Mouse (Mus musculus): ENCODE data around the gene Orc6. TPM values are rescaled to one million over a fixed set of nuclear protein-coding genes. Genes with fewer than 3 reads are reported as not detected.

Gene Orc6
- total RNA-seq, 2 experiments from 2014 or later, result 27.1 to 31.9 TPM

Other genes with a start within 250 kb of the Orc6 start
- gene Fbxw9, start 239.6 kb upstream of the Orc6 start, total RNA-seq (2021), result 10 to 100 TPM; 23.9 to 24.0 TPM
- 1 to 10 TPM in 1 of 2 experiments, not detected in 1; 1.4 TPM for gene Gm5741, start 231.7 kb upstream of the Orc6 start, total RNA-seq (2021)
- 10 to 100 TPM; 54.3 to 64.3 TPM for gene Dhps, start 227.9 kb upstream of the Orc6 start, total RNA-seq (2021)
- 10 to 100 TPM; 49.8 to 54.5 TPM for gene Wdr83os, start 218.9 kb upstream of the Orc6 start, total RNA-seq (2021)
- 10 to 100 TPM; 24.2 to 26.3 TPM for gene Wdr83, start 218.3 kb upstream of the Orc6 start, total RNA-seq (2021)
- gene Man2b1, start 216.4 kb upstream of the Orc6 start, total RNA-seq (2021), result 10 to 100 TPM; 38.8 to 39.3 TPM
- 1 to 10 TPM; 6.9 to 7.7 TPM for gene Zfp791, start 176.5 kb upstream of the Orc6 start, total RNA-seq (2021)
- not detected for gene Cks1brt, start 147.7 kb upstream of the Orc6 start, total RNA-seq (2021)
- not detected for gene Olfr371, start 73.6 kb upstream of the Orc6 start, total RNA-seq (2021)
- gene Vps35, start 170 bp downstream of the Orc6 start, total RNA-seq (2021), result 100 to 1,000 TPM; 137 to 143 TPM
- 1 to 10 TPM; 2.2 to 2.6 TPM for gene Mylk3, start 86.7 kb downstream of the Orc6 start, total RNA-seq (2021)
- 10 to 100 TPM; 12.9 to 13.8 TPM for gene 4921524J17Rik, start 133.2 kb downstream of the Orc6 start, total RNA-seq (2021)
- gene Gpt2, start 192.9 kb downstream of the Orc6 start, total RNA-seq (2021), result 10 to 100 TPM; 52.8 to 60.2 TPM